Mouse (Mus musculus): ENCODE results near the gene Hook2.

Hook2 gene

DNA sequence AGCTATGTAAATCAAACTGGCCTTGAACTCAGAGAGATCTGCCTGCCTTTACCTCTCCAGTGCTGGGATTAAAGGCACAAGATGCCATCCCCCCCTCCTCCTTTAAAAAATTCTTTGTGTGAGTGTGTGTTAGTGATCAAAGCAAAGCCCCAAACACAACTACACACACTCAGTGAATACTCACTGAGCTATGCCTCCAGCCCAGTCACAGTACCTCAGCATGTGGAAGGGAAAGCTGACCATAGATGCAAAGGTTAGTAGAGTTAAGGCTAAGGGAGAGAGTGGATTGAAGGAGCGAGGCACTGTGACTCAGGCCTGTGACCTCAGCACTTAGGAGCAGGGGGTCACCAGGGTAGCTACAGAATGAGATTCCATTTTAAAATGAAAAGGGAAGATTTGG, 17.3 kb upstream of the Hook2 start:
- DNase-seq (ENCODE audit: low read depth), result no peak

DNA sequence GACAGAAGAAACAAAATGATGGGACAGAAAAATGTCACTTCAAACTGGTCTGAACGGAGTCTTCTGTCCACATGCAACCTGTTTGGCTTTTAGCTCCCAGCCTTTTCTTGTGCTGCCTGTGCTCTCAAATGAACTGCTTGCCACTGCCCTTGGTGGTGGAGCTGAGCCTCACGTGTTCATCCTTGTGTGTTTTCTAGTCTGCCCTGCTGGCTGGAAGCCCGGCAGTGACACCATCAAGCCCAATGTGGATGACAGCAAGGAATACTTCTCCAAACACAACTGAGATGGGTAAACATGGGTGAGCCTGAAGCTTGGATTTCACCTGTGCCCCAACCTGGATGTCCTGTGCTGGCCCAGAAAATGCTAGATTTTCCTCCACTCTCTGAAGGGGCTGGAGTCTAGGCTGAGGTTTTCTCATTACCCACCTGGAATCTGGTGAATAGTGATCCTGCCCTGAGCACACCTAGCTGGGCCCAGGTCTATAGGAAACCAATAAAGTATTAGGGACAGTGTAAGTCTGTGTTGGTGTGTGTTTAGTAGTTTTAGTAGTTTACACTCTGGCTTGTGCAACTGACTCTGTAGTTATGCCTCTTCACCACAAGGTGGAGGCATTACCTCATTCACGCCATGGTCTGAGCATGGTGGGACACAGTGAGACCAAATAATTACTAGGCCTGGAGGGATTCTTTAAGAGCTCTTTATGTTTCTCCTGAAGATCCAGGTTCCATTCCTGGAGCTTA, 16.4 kb upstream of the Hook2 start:
- no peak for DNase-seq (ENCODE audit: low read depth)

DNA sequence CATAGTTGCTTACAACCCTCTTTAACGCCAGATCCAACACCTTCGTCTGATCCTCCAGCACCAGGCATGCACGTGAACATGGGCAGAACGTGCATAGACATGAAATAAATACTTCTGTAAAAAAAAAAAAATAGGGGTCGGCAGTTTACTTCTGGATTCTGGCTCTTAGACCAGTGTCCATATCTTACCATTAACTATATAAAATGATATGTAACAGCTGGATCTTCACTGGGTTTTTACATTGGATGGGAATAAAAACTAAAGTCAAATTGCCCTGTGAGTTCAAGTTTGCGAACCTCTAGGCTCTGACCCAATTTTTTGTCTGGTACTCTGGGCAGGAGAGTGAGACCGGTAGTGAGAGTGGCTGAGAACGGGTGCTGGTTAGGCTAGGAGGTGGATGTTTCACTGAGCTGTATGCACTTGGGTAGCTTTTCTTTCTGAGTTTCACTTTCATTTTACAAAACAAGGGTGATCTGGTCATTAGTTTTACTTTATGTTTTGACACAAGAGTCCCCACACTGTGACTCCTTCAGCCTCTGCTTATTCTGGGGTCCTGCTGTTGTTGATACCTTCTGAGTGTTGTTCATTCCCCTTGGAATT, 15.8 kb upstream of the Hook2 start:
- no peak for DNase-seq (ENCODE audit: low read depth)

DNA sequence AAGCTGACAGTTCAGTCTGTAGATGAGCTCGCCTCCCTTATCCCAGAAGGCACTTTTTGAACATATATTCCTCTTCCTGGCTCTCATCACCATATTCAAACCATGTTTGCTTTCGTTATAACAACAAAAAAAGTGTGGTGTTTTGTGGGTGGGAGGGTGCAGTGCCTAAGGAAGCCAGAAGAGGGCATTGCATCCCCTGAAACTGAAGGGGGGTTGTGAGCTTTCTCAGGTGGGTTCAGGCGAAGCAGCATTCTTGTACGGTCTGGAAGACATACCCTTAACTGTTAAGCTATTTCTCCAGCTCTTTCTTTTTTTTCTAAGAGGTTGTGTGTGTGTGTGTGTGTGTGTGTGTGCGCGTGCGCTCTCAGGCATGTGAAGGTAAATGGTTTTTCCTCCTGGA, 15.0 kb upstream of the Hook2 start:
- no peak for DNase-seq (ENCODE audit: low read depth)

DNA sequence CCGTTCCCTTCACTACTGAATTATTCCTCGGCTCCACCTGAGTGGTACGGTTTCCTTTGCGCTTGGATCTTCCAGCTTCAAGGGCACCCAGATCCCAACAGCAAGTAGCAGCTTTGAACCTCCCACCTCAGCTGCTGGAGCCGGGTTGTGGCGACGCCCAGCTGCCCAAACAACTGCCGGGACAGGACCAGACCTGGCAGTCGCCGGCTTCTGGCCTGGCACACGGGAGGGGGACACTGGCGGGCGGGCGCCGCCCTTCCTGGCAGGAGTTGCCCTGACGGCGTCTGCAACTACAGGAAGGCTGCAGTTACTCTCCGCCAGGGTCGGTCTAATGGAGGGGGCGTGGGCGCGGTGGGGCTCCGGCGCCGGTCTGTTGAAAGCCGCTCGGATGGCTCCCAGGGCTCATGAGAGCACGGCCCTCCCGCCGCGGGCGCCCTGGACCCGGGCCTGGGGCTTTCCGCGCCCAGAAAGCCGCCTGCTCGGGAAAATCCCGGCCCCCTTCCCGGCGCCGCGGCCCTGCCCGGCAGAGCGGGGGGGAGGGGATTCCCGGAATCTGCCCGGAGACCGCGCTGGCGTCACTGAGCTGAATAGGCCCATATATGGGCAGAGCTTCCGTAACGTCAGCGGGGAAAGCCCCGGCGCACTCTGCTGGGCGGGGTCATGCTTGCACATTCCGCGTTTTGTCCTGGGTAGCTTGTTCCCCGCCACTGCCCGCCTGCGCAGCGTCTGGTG, 14.2 kb upstream of the Hook2 start:
- peak; percentile 95 for DNase-seq (ENCODE audit: low read depth)

DNA sequence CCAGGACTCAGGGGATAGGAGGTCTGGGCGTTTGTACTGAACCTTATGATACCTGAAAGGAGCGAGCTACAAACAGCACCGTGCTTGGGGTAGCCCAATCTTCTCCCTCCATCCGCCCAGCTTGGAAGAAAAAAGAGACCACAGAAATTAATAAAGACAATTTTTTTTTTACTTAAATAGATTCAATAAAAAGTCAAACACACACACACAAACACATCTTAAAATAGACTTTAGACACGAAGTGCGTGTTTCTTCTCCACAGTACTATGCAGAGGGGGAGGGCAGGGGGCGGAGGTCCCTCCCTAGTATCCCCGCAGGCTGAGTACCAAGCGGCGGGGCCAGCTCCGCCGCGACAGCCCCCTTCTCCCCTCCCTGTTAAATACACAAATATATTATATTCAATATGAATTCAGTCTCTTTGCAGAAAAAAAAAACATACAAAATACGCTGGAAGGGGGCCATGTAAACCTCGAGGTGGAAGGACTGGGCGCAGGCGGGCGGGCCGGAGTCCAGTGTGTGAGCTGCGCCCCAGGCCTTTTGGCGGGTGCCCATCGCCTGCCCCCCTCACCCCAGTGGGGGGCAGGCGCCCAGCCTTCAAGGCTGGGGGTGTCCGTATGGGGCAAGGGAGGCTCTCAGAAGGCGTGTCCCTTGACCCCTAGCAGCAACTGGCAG, 13.5 kb upstream of the Hook2 start:
- no peak for DNase-seq (ENCODE audit: low read depth)

DNA sequence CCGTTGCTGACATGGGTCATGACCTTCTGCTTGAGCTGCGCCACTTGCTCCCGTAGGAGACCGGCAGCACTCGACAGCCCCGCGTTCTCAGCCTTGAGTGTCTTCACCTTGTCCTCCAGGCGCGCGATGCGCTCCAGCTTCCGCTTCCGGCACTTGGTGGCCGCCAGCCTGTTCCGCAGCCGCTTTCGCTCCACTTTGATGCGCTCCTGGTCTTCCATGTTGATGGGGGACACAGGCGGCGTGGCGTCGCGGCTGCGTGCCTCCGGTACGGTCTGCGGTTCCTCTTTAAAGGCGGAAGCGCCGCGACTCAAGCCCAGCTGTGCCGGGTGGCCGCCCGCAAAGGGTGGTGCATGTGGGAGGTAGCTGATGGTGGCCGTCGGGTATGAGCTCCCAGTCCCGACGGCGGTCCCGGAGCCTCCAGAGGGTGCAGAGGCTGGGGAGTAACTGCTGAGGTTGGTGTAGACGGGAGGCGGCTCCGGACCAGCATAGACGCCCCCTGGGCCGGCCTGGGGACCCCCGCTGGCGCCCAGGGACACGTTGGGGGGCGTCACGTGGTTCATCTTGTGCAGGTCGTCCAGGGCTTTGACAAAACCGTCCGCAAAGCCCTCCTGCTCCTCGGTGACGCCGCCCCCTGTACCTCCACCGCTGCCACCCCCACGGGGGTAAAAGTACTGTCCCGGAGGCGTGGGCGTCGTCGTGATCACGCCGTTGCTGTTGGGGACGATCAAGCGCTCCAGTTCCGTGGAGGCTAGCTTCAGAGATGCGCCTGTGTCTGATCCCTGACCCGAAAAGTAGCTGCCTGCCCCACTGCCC, 12.8 kb upstream of the Hook2 start:
- no peak for DNase-seq (ENCODE audit: low read depth)

DNA sequence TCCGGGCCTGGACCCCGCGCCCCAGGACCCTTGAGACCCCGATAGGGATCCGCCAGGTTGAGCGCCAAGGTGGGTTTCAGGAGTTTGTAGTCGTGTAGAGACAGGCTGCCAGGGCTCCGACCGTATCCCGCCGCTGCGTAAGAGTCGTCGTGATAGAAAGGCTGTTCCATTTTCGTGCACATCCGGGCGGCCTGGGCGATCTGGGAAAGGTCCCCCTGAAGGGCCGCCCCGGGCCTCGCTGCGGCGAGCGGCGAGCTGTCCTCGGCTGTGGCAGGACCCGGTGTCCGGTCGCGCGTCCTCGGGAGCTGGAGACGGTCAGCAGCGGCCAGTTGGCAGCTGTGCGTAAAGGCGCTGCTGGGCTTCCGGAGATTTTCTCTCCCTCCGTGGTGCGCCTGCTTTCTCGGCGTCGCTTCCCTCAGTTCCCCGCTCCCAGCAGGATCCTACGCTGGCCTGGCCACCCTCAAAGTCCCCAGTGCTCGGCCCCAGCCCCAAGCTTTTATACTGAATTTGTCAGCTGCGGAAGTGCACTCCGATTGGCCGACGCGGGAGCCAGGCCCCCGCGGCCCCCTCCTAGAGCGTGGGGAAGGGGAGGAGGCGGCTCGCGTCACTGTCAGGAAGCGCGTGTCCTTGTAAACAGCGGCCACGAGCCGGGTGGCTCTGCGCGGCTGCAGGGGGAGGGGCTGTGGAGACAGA, 12.0 kb upstream of the Hook2 start, which contains the start of gene Junb:
Gene Junb (minus strand): TSS at position 471 of the 693 bp plus-strand sequence.
- DNase-seq (ENCODE audit: low read depth), result peak; percentile 86

DNA sequence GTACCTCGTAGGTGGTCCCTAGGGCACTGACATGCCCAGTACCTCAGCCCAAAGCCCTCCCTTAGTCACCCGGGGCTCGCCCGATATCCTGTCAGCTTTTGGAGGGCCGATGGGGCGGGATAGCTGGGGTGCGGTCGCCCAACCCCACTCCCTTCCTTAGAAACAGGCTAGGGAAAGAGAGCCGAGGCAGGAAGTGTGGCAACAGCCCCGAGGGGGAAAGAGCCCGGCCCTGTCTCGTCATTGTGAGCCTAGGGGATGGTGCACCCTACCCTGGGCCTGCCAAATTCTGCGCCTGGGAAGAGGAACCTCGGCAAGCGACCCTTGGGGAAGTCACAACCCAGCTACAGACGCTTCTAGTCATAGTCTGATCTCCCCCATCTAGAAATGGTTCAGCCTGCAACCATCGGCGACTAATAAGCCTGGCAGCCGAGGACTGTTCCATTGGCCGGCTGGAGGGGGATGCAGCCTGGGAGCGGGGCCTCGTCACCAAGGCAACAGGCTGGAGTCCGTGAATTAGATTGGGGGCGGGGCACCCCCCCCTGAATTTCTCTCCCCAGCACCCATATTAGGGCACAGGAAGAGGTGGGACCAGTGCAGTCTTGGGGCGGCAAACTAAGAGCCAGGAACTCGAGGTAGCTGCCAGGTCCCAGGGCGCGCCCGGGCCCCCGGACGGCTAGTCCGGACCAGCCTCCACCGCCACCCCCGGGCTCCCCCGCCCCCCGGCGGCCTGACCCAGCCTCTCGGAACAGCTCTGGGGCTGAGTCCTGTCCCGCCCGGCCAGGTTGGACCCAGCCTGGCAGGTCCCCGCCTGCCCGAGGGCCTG, 10.6 kb upstream of the Hook2 start:
- DNase-seq (ENCODE audit: low read depth), result peak; percentile 93

DNA sequence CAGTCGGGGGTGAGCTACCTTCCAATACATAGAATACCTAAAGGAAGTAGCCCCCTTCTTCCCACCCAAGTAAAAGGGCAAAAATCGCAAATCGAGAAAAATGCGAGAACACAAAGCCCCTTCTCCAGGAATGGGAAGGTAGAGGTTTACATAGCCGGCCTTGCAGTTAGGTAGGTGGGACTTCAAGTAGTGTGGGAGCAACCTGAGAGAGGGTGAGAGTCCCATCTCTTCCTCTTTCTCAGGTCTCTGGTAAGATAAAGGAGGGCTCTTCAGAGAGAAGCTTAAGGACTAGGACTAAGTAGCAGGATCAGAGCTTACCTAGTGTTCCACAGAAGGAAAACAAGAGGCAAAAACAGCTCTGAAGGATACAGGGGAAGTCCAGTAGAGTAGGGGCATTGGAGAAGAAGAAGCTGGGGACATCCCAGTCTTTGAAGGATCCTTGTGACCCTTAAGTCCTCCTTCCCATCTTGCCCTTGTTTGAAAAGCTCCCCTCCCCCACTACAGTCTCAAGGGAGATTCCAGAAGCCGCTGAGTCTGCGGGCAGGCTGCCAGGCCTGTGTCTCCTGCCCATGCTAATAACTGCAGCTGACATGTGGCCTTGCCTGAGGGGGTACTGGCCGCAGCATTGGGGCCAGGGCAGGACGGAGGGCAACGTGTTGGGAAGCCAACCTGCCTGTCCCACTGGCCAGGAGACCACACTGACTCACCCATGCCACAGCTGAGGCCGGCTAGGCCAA, 9.6 kb upstream of the Hook2 start:
- no peak for DNase-seq (ENCODE audit: low read depth)

DNA sequence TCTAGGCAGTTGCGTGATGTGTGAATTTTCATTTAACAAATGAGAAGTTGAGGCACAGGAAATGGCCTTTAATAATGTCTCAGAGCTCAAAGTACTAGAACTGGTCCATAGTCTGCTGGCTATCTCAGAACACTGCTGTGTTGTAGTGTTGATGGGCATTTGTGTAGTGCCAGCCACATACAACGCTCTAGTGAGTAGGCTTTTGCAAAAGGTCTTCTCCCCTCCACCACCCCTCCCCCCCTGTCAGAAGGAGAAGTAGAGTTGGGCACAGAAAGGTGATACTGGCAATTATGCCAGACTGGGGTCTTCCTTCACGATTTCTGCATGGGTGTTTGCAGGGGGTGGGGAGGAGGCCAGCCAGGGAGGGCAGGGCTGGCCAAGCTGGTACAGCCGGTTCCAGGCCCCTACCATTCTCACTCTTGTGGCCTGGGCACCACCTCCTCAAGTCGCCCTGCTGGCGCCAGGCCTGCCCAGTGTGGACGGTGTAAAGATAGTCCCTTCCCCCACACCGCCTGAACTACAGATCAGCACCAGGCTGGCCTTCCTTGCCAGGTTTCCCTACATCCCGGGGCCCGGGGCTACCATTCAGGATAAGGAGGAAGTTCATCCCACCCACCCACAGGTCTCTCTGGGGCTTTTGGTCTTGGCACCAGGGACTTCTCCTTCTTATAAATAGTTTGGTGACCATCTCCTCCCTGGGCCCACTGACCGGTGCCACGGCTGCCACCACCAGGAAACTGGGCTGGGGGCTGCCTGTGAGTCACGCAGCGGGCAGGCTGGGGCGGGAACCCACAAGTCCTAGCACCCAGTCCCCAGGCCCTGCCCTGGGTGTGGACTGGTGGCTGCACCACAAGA, 8.5 kb upstream of the Hook2 start:
- no peak for DNase-seq (ENCODE audit: low read depth)

DNA sequence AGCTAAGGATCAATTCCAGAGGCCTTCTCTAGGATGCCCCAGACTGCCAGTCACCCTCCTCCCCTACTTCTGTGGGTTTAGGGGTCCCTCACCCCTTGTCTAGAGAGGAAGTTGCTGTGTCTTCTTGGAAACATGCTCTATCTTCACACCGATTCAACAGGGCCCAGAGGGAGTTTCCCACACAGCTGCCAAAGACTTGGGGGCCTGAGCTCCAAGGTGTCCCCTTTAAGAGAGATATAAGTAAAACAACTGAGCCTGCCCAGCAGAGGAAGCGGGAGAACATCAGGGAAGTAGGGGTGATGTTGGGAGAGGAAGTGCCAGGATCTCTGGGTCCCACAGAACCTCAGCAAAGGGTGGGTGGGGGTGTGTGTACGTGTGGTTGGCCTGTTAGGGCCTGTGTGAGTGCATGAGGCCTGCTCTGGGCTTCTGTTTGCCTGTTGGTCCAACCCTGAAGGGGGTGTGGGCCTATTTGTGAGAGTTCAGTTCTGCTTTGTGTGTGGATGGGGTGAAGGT, 7.8 kb upstream of the Hook2 start:
- no peak for DNase-seq (ENCODE audit: low read depth)

DNA sequence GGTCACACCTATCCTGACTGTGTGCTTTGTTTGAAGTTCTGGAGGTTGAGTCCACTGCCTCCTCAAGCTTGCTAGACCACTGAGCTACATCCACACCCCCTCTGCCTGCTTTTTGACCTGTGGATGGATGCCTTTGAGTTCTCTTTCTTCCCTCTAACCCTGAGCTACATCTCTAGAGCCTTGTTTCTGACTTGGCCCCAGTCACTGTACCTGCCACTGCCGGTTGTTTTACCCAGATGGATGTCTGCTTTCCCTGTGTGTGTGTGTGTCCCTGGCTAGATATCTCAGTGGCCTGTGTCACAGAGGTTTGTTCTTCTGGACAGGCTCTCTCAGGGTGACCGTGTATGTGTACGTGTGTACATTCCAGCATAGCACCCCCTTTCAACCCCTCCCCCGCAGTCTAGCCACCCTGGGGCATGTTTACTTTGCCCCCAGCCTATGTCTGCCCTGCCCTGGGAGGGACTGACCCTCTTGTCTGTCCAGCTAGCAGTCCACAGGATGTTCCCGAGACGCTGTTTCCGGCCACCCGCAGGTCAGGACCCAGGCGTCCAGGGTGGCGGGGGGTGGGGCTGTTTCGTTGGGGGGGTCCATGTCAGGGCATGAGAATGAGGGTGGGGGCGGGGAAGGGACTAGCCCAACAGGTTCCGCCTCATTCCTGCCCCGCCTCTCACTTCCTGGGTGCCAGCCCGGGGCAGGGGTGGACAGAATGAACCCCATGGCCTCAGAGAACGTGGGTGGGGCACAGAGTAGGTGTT, 5.9 kb upstream of the Hook2 start:
- no peak for DNase-seq (ENCODE audit: low read depth)

DNA sequence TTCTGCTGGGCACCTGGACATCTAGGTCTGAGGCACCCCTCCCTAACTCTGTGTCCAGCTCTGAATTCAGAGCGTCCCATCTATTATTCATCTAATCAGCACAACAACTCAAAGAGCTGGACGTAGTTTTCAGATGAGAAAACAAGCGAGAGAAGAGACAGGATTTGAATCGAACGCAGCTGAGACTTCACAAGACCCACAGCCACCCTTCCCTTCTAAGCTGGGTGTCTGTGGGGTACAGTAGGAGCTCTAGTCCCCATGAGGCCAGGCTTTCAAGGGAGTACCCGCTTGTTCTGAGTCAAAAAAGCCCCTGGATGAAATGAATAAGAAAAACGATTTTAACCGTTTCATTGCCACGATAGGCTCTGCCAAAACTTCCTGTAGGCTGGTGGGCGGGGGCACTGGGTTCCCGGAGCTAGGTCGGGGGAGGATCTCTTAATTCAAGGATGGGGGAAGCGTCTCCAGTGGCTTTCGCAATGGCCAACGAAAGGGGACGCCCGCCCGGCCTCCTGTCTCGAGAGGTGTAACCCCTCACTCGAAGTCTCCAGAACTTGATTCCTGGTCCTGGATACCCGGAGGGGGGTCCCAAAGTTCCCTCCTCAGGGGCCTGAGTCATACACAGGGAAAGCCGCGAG, 5.2 kb upstream of the Hook2 start:
- DNase-seq (ENCODE audit: low read depth), result no peak

DNA sequence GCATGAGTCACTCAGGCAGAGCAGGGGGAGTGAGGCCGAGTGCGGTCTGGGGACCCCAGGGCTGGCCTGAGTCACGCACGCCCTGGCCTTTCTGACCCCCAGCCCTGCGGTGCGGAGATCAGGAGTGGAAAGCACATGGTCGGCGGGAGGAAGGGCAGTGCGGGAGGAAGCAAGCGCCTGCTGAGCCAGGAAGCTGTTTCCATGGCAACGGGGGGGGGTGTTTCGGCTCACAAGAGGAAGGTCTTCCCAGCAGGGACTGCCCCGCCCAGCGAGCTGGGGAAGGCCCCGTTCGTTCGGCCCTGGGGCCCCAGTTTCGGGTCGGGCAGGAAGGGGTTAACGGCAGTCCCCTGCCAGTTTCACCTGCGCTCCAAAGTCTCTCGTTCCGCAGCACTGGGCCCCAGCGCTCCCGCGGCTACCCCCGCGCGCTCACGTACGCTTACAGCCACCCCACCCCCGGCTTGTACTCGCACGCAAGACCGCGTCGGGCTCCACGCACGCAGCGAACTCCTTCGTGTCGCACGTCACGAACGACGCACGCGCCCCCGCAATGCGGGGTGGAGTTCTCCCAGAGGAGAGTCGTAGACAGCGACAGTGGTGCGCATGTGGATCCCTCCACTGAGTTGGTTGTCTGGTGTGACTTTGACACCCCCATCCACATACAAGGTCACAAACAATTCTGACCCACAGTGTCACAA, 4.6 kb upstream of the Hook2 start:
- peak; percentile 67 for DNase-seq (ENCODE audit: low read depth)

DNA sequence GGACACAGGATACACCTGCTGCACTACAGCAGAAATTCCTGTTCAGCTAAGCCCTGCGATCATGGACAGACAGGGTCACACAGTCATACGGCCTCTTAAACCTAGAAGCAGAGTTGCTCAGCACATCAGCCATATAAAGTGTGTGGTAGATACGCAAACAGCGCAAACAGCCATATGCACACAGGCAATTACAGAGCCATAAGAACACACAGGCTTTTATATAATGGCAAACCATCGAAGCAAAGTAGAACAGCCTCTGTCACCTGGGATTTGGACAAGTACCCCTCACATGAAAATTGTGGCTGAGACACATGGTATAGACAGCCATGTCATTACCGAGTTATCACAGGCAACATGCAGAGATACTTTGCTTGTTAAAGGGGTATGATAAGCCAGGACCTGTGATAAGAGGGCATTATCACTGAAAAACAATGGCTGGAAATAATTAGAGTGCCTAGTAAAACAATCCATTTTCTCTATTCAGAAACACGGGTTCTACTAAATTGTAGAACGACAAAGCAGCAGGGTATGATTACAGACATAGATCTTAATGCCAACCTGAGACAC, 3.9 kb upstream of the Hook2 start:
- DNase-seq (ENCODE audit: low read depth), result peak; percentile 54
